Mouse (Mus musculus) kidney, adult 18-20 months (tissue): ENCODE data around the gene Gcgr.
A peak's percentile ranks its signal among the peaks of the same experiment; 100 is the strongest.
"Not testable (repeated sequence)": the region's sequence is repeated elsewhere in the genome, so short reads cannot be mapped to it uniquely, and the experiment has no call there.

Experiments
- DNase-seq: peaks from one replicate; pipeline ENCODE4 v3.0.0; 2021

Gcgr gene

GRCm38 (mm10) chr11:120507611-120508289 is 22.7 kb upstream of the Gcgr start:
- DNase-seq, result no peak

- no peak for DNase-seq
These were observed 22.1 kb upstream of the Gcgr start for GRCm38 (mm10) chr11:120508290-120508870.

- DNase-seq, result no peak
These were observed 20.6 kb upstream of the Gcgr start for GRCm38 (mm10) chr11:120509940-120510339.

GRCm38 (mm10) chr11:120510375-120511030 is 20.0 kb upstream of the Gcgr start:
- DNase-seq, result no peak

GRCm38 (mm10) chr11:120512790-120513453 is 17.6 kb upstream of the Gcgr start:
- DNase-seq, result no peak

- DNase-seq, result not testable (repeated sequence)
These were observed 16.2 kb upstream of the Gcgr start for GRCm38 (mm10) chr11:120514262-120514661.

- DNase-seq, result peak; percentile 94
These were observed 14.9 kb upstream of the Gcgr start for GRCm38 (mm10) chr11:120515611-120516010.

GRCm38 (mm10) chr11:120517147-120517546 is 13.4 kb upstream of the Gcgr start:
- no peak for DNase-seq

GRCm38 (mm10) chr11:120518027-120518426 is 12.5 kb upstream of the Gcgr start:
- no peak for DNase-seq

GRCm38 (mm10) chr11:120518558-120518957 is 11.9 kb upstream of the Gcgr start:
- no peak for DNase-seq

GRCm38 (mm10) chr11:120519738-120520137 is 10.8 kb upstream of the Gcgr start:
- no peak for DNase-seq

- no peak for DNase-seq
These were observed 10.0 kb upstream of the Gcgr start for GRCm38 (mm10) chr11:120520498-120520897.

- no peak for DNase-seq
These were observed 9.4 kb upstream of the Gcgr start for GRCm38 (mm10) chr11:120520967-120521540.

GRCm38 (mm10) chr11:120522581-120522980 is 7.9 kb upstream of the Gcgr start:
- DNase-seq, result no peak

- DNase-seq, result no peak
These were observed 4.5 kb upstream of the Gcgr start for GRCm38 (mm10) chr11:120525959-120526358.

- no peak for DNase-seq
These were observed 2.7 kb upstream of the Gcgr start for GRCm38 (mm10) chr11:120527690-120528354.

GRCm38 (mm10) chr11:120528903-120529302 is 1.6 kb upstream of the Gcgr start:
- no peak for DNase-seq

- no peak for DNase-seq
These were observed 1.1 kb downstream of the Gcgr start for GRCm38 (mm10) chr11:120531646-120532045.

- DNase-seq, result no peak
These were observed 3.6 kb downstream of the Gcgr start for GRCm38 (mm10) chr11:120534093-120534492.

GRCm38 (mm10) chr11:120535145-120535544 is 4.6 kb downstream of the Gcgr start:
- DNase-seq, result no peak

GRCm38 (mm10) chr11:120535804-120536203 is 5.3 kb downstream of the Gcgr start:
- no peak for DNase-seq

- peak; percentile 87 for DNase-seq
These were observed 8.0 kb downstream of the Gcgr start for GRCm38 (mm10) chr11:120538485-120538884.

- DNase-seq, result no peak
These were observed 8.4 kb downstream of the Gcgr start for GRCm38 (mm10) chr11:120538955-120539284.
